Mouse (Mus musculus) midbrain, embryonic 10.5 days (tissue): Measurements from ENCODE around the gene Tmem41b. TPM values are rescaled to one million over a fixed set of nuclear protein-coding genes. Genes with fewer than 3 reads are reported as not detected.

Experiments
- DNase-seq: peaks from one replicate; pipeline ENCODE4 v3.0.0-alpha.2; 2017; ENCODE audit warnings: low spot score
- H3K27ac ChIP-seq: fragments of 300-500 bp; sonication (generic); replicated peaks from 2 replicates; pipeline ENCODE4 v1.5.1; 2016; ENCODE audit warnings: mild to moderate bottlenecking
- H3K27me3 ChIP-seq: fragments of 300-500 bp; sonication (generic); 2 replicates; pipeline ENCODE4 v1.6.1; 2016; ENCODE audit warnings: low read depth, mild to moderate bottlenecking; ENCODE audit not compliant: poor library complexity, severe bottlenecking
- H3K36me3 ChIP-seq: fragments of 300-500 bp; sonication (generic); 2 replicates; pipeline ENCODE4 v1.6.1; 2016; ENCODE audit warnings: mild to moderate bottlenecking, moderate library complexity
- H3K4me1 ChIP-seq: fragments of 300-500 bp; sonication (generic); 2 replicates; pipeline ENCODE4 v1.6.1; 2016
- H3K4me3 ChIP-seq: fragments of 300-500 bp; sonication (generic); 2 replicates; pipeline ENCODE4 v1.5.1; 2016; ENCODE audit warnings: mild to moderate bottlenecking, moderate library complexity
- H3K9me3 ChIP-seq: fragments of 300-500 bp; sonication (generic); replicated peaks from 2 replicates; pipeline ENCODE4 v1.6.1; 2016; ENCODE audit warnings: mild to moderate bottlenecking
- WGBS: fragments of 180-500 bp; shearing (Covaris S2); methylation state at CpG from one replicate; pipeline ENCODE4 v1.1.7; 2016; 5-methylcytosine and 5-hydroxymethylcytosine counted together
- polyA plus RNA-seq: library from polyadenylated mRNA; unstranded; fragments of >200 nt; fragmentation: Nextera tagmentation; extraction: Ambion mirVana; gene quantifications from 2 replicates; pipeline ENCODE4 v1.2.1, GENCODE M21; 2016

Gene Tmem41b
- polyA plus RNA-seq, 1 experiment from 2014 or later = 74.6 TPM

DNA sequence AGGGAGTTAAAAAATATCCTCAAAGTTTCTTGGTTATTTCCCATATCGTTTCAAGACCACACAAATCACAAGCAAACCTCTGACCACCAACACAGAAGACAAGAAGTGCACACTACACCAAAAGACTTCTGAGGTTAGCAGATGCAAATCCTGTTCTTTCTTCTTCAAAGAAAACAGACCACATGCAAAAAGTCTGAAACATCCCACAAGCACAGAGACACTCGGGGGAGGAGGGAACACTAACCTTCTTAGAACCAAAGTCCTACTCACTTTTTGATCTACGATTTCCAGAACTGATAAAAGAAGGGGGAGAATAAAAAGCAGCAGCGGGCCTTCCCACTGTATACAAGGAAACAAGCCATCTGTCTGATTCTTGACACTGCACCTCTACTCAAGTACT is 35.4 kb downstream of the Tmem41b start:
- no peak overlapping the region for H3K27ac ChIP-seq
- peaks cover 6% of the 10 kb centered on the region; the same call in 1 of the 2 replicates for H3K4me1 ChIP-seq
- no peaks in the 10 kb centered on the region for H3K36me3 ChIP-seq
- H3K27me3 ChIP-seq = no peaks in the 10 kb centered on the region
- no peak overlapping the region for H3K4me3 ChIP-seq
- no peak for DNase-seq
- H3K9me3 ChIP-seq = no peaks in the 10 kb centered on the region
- 92% methylated on average over 4 of the region's 4 CpGs for WGBS

DNA sequence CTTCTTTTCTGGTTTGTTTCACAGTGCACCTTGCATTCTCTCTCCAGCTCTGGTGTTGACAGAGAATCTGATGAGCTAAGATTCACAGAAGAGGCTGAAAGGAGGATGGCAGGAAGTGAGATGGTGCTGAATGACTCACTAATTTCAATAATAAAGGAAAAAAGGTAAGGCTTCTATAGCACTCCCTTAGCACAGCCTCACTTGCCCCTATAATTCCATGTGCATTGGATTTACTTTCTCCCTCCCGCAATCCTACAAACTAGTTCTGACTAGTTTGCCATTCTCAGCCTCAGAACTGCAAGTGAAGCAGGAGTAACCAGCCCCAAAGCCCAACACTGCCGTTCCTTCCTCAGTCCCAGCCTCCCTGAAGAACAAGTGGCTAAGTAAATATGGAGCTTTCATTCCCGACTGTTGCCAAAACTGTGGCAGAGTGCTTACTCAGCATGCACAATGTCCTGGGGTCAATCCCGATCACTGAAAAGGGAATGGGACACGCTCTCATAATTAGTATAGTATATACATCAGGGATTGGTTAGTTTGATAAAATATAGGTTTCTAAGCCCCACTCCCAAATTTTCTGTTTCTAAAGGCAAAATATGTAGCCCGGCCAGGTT is 42.2 kb downstream of the Tmem41b start:
- Histone ChIP-seq H3K27ac (no peak overlapping the region), H3K9me3 (no peaks in the 10 kb centered on the region), H3K4me1 (peaks cover 10% of the 10 kb centered on the region), H3K36me3 (peaks cover 12% of the 10 kb centered on the region), H3K27me3 (no peaks in the 10 kb centered on the region), H3K4me3 (no peak overlapping the region)
- no peak for DNase-seq
- 71% methylated on average over 6 of the region's 6 CpGs for WGBS

DNA sequence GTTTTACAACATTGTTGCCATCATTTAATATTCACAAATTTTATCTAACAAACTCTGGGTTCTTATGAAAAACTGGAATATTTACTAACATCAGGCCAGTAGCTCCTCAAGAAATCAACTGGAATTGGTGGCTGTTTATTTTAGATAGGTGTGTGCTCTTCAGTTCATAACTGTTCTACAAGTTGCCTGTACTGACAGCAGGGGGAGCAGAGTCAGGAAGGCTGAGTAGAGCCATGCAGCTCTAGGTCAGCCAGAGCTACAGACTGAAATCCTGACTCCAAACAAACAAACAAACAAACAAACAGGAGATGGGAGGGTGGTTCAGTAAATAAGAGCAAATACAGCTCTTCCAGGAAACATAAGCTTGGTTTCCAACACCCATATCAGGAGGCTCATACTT is 57.1 kb downstream of the Tmem41b start:
- DNase-seq = no peak
- 0 out of 2 replicates have a peak, but pooled peaks cover 8% of the 10 kb centered on the region for H3K4me1 ChIP-seq
- no peak overlapping the region for H3K27ac ChIP-seq
- no peak overlapping the region for H3K4me3 ChIP-seq
- no peaks in the 10 kb centered on the region for H3K27me3 ChIP-seq
- H3K9me3 ChIP-seq = no peaks in the 10 kb centered on the region
- peaks cover 87% of the 10 kb centered on the region for H3K36me3 ChIP-seq

DNA sequence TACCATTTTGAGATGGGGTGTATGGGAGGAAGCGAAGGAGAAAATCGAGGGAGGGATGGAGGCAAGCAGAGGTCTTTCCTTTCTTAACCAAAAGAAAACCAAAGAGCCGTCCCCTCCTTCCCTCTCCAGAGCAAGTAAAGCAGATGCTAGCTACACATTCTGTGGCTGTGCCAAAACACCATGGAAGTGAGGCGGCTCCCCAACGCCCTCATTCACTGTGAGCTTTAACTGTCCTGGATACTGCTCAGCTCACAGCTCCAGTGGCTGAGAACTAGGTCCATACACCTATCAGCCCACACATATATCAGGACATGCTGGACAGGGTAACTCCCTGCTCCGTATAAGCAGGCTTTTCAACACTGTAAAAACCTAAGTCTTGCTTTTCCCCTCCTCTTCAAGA is 58.4 kb downstream of the Tmem41b start:
- WGBS = 87% methylated on average over 6 of the region's 6 CpGs

DNA sequence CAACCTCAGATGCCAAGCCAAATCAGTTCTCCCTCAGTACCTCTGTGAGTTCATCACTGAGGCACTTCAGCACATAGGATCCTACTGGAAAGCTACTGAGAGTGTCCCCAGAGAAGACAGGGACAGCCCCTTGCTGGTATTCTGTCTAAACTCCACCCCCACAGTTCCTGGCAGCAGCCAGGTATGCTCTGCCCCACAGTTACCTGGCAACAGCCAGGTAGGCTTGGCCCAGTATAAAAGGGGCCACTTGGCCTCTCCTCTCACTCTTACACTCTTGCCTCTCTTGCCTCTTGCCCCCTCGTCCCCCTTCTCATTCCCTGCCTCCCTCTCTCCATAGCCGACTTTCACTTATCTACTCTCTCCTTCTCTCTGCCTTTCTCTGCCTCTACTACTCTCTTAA is 61.8 kb downstream of the Tmem41b start:
- Histone ChIP-seq H3K36me3 (peaks cover 87% of the 10 kb centered on the region), H3K9me3 (no peaks in the 10 kb centered on the region), H3K27me3 (no peaks in the 10 kb centered on the region), H3K27ac (no peak overlapping the region), H3K4me1 (0 out of 2 replicates have a peak, but pooled peaks cover 8% of the 10 kb centered on the region), H3K4me3 (no peak overlapping the region)
- DNase-seq = no peak
- WGBS = 92% methylated on average over 2 of the region's 2 CpGs

More for the DNA sequence above, 58.4 kb downstream of the Tmem41b start:
- H3K36me3 ChIP-seq = peaks cover 87% of the 10 kb centered on the region
- no peak overlapping the region for H3K4me3 ChIP-seq
- no peak for DNase-seq
- H3K27ac ChIP-seq = no peak overlapping the region
- H3K27me3 ChIP-seq = no peaks in the 10 kb centered on the region
- no peaks in the 10 kb centered on the region for H3K9me3 ChIP-seq
- H3K4me1 ChIP-seq = 0 out of 2 replicates have a peak, but pooled peaks cover 8% of the 10 kb centered on the region

DNA sequence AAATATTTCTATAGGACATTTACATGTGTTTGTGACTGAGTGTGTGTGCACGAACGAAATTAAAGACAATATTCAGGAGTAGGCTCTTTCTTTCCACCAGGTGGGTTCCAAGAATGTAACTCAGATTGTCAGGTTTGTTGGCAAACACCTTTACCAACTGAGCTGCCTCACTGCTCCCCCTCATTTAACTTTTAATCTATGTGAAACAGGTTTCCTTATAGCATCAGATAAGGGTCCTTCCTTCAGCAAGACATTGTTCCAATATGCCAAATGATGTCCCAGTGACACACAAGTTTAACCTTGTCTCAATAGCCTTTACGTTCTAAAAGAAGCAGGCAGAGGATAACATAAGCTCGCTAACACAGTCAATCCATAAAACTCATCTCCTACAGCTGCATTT is 63.8 kb downstream of the Tmem41b start:
- 0 out of 2 replicates have a peak, but pooled peaks cover 8% of the 10 kb centered on the region for H3K4me1 ChIP-seq
- H3K9me3 ChIP-seq = no peaks in the 10 kb centered on the region
- no peaks in the 10 kb centered on the region for H3K27me3 ChIP-seq
- DNase-seq = no peak
- WGBS = 96% methylated on average over 4 of the region's 4 CpGs
- H3K36me3 ChIP-seq = peaks cover 89% of the 10 kb centered on the region
- H3K4me3 ChIP-seq = no peak overlapping the region
- H3K27ac ChIP-seq = no peak overlapping the region

Other genes with a start within 250 kb of the Tmem41b start
- 43.8 and 51.9 TPM in 2 replicates for gene Tmem9b, start 234.1 kb downstream of the Tmem41b start, polyA plus RNA-seq
- gene Nrip3, start 204.9 kb downstream of the Tmem41b start, polyA plus RNA-seq = 1.5 and 2.0 TPM in 2 replicates
- gene Scube2, start 121.2 kb downstream of the Tmem41b start, polyA plus RNA-seq = 3.8 and 6.7 TPM in 2 replicates
- gene Dennd5a, start 26.5 kb downstream of the Tmem41b start, polyA plus RNA-seq = 30.2 and 35.4 TPM in 2 replicates
- gene Ipo7, start 31.3 kb upstream of the Tmem41b start, polyA plus RNA-seq = 53.4 and 54.1 TPM in 2 replicates
- gene Zfp143, start 74.3 kb upstream of the Tmem41b start, polyA plus RNA-seq = 26.9 and 31.0 TPM in 2 replicates
- 28.7 and 28.9 TPM in 2 replicates for gene Wee1, start 135.1 kb upstream of the Tmem41b start, polyA plus RNA-seq
- gene Swap70, start 234.8 kb upstream of the Tmem41b start, polyA plus RNA-seq = 25.3 and 26.0 TPM in 2 replicates